Comparison of ENCODE assay signal across 9 mouse cellular contexts in the genomic region with DNA sequence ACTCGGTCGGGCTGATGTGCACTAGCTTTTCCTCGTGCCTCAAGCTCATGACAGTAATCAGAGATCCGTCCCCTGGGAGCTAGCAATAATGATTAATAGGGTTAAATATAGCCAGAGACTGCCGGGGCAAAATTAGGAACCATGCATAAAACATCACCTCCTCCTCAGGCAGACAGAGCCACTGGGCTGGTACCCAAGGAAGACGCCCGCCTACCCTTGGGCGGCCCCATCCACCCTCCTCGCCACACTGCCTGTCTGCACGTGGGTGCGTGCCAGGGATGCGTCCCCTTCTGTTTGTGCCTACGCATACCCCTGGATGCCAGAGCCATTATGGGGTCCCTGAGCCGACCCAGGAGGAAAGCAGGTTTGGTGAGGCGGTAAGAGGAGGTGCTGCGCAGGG.
DNase-seq lines count a peak whose midpoint lies in the region; ATAC-seq lines count a peak whose summit lies in the region.
"Had no signal": no experiment of that assay in that cellular context is flagged by ENCODE, and none has a peak within 500 bp of the region (broad histone marks: within the 10 kb centered on the region; RNA-seq: fewer than 3 reads in every experiment).

No protein-coding gene starts in this region.

- peak; percentile 81; the same call in 1 of the 2 replicates for ATAC-seq in frontal cortex, adult (ENCODE audit: low TSS enrichment)
- ATAC-seq in erythroid progenitor cell, adult 5-6 weeks (replicated peaks; ENCODE audit: low FRiP score, poor library complexity, severe bottlenecking): no peak

- DNase-seq in frontal cortex, postnatal 14 days (ENCODE audit: low spot score in 2 of 2): peak; percentile 62 to 69
- peak; percentile 69 to 74 for DNase-seq in layer of hippocampus, postnatal 36 days
- DNase-seq in right cerebral cortex, adult 18-20 months: peak; percentile 87
- DNase-seq in spleen, postnatal 4 days (ENCODE audit: low spot score in 2 of 2): no peak
- no peak for DNase-seq in adrenal gland, postnatal 36 days
- DNase-seq: cerebellum, adult 9-10 months; lung, embryonic 14.5 days had no signal

Comparison
In these comparisons a context has a peak if more than half of its experiments do, and no peak if none do; other contexts are left out.
1. DNase-seq: peak in frontal cortex, postnatal 14 days (2 of 2), layer of hippocampus, postnatal 36 days (2 of 2) and right cerebral cortex, adult 18-20 months (single experiment); none in spleen, postnatal 4 days (0 of 2) and adrenal gland, postnatal 36 days (0 of 2).